Mouse (Mus musculus) forebrain, embryonic 12.5 days (tissue): Measurements from ENCODE around the gene Sh3gl1. TPM values are rescaled to one million over a fixed set of nuclear protein-coding genes. Genes with fewer than 3 reads are reported as not detected.
A peak's percentile ranks its signal among the peaks of the same experiment; 100 is the strongest.

ENCODE experiments used
- ATAC-seq: fragments of 200-750 bp; cut with Nextera tagmentation; 2 replicates; pipeline ENCODE4 v1.8.0; 2017; ENCODE audit warnings: moderate TSS enrichment; ENCODE audit not compliant: low FRiP score
- H3K27ac ChIP-seq: fragments of 300-500 bp; sonication (generic); 2 replicates; pipeline ENCODE4 v1.5.1; 2016; ENCODE audit warnings: mild to moderate bottlenecking
- H3K27me3 ChIP-seq: fragments of 300-500 bp; sonication (generic); 2 replicates; pipeline ENCODE4 v1.6.1; 2016; ENCODE audit warnings: mild to moderate bottlenecking
- H3K36me3 ChIP-seq: fragments of 300-500 bp; sonication (generic); replicated peaks from 2 replicates; pipeline ENCODE4 v1.6.1; 2016; ENCODE audit warnings: mild to moderate bottlenecking
- H3K4me1 ChIP-seq: fragments of 300-500 bp; sonication (generic); 2 replicates; pipeline ENCODE4 v1.6.1; 2016
- H3K4me2 ChIP-seq: fragments of 300-500 bp; sonication (generic); 2 replicates; pipeline ENCODE4 v1.6.1; 2016; ENCODE audit warnings: mild to moderate bottlenecking, moderate library complexity
- H3K4me3 ChIP-seq: fragments of 300-500 bp; sonication (generic); replicated peaks from 2 replicates; pipeline ENCODE4 v1.5.1; 2016; ENCODE audit warnings: mild to moderate bottlenecking
- H3K9ac ChIP-seq: fragments of 300-500 bp; sonication (generic); 2 replicates; pipeline ENCODE4 v1.6.1; 2016; ENCODE audit warnings: mild to moderate bottlenecking
- H3K9me3 ChIP-seq: fragments of 300-500 bp; sonication (generic); 2 replicates; pipeline ENCODE4 v1.6.1; 2016
- WGBS: fragments of 180-500 bp; shearing (Covaris S2); methylation state at CpG from one replicate; pipeline ENCODE4 v1.1.7; 2016; 5-methylcytosine and 5-hydroxymethylcytosine counted together
- polyA plus RNA-seq: library from polyadenylated mRNA; unstranded; fragments of >200 nt; fragmentation: Nextera tagmentation; extraction: Ambion mirVana; gene quantifications from 2 replicates; pipeline ENCODE4 v1.2.1, GENCODE M21; 2016

The Sh3gl1 gene
- polyA plus RNA-seq, 1 experiment from 2014 or later, result 135 TPM

GRCm38 (mm10) chr17:56035216-56035615, 1.2 kb downstream of the Sh3gl1 start:
- ATAC-seq, result no peak
- H3K9me3 ChIP-seq, result no peaks in the 10 kb centered on the region
- no peaks in the 10 kb centered on the region for H3K27me3 ChIP-seq
- peak overlapping the region; percentile 65 for H3K4me2 ChIP-seq
- no peak overlapping the region for H3K27ac ChIP-seq
- peaks cover 36% of the 10 kb centered on the region for H3K36me3 ChIP-seq
- H3K9ac ChIP-seq, result peak overlapping the region; percentile 88
- 90% methylated on average over 4 of the region's 4 CpGs for WGBS
- H3K4me1 ChIP-seq, result peaks cover 31% of the 10 kb centered on the region
- peak overlapping the region; percentile 83 for H3K4me3 ChIP-seq

GRCm38 (mm10) chr17:56034726-56035100, 1.7 kb downstream of the Sh3gl1 start:
- Histone ChIP-seq H3K4me2 (peak overlapping the region; percentile 65), H3K27ac (no peak overlapping the region), H3K4me3 (no peak overlapping the region; the same call in 1 of the 2 replicates), H3K9ac (0 out of 2 replicates have a peak overlapping the region, but pooled peaks have one; percentile 7), H3K4me1 (peaks cover 31% of the 10 kb centered on the region), H3K36me3 (peaks cover 39% of the 10 kb centered on the region), H3K27me3 (no peaks in the 10 kb centered on the region), H3K9me3 (no peaks in the 10 kb centered on the region)
- ATAC-seq, result no peak
- 96% methylated on average over 6 of the region's 6 CpGs for WGBS

GRCm38 (mm10) chr17:56034040-56034725, 2.3 kb downstream of the Sh3gl1 start:
- no peak for ATAC-seq
- no peaks in the 10 kb centered on the region for H3K27me3 ChIP-seq
- no peak overlapping the region for H3K4me2 ChIP-seq
- H3K9me3 ChIP-seq, result no peaks in the 10 kb centered on the region
- WGBS, result 92% methylated on average over 7 of the region's 7 CpGs
- H3K4me1 ChIP-seq, result peaks cover 31% of the 10 kb centered on the region
- H3K9ac ChIP-seq, result 0 out of 2 replicates have a peak overlapping the region, but pooled peaks have one; percentile 7
- peaks cover 45% of the 10 kb centered on the region for H3K36me3 ChIP-seq
- no peak overlapping the region for H3K4me3 ChIP-seq
- no peak overlapping the region for H3K27ac ChIP-seq

- no peak for ATAC-seq
- 0 out of 2 replicates have a peak overlapping the region, but pooled peaks have one; percentile 0 for H3K9ac ChIP-seq
- H3K4me2 ChIP-seq, result no peak overlapping the region
- peaks cover 31% of the 10 kb centered on the region for H3K4me1 ChIP-seq
- H3K4me3 ChIP-seq, result no peak overlapping the region
- no peaks in the 10 kb centered on the region for H3K9me3 ChIP-seq
- no peak overlapping the region for H3K27ac ChIP-seq
- peaks cover 58% of the 10 kb centered on the region for H3K36me3 ChIP-seq
- no peaks in the 10 kb centered on the region for H3K27me3 ChIP-seq
- WGBS, result 82% methylated on average over 7 of the region's 7 CpGs
These were observed 3.6 kb downstream of the Sh3gl1 start for GRCm38 (mm10) chr17:56032831-56033230.

- H3K36me3 ChIP-seq, result peaks cover 59% of the 10 kb centered on the region
These were observed 4.2 kb downstream of the Sh3gl1 start for GRCm38 (mm10) chr17:56032127-56032733.

GRCm38 (mm10) chr17:56031431-56031830, 5.0 kb downstream of the Sh3gl1 start:
- no peak overlapping the region for H3K4me3 ChIP-seq
- peaks cover 31% of the 10 kb centered on the region for H3K4me1 ChIP-seq
- no peak overlapping the region for H3K9ac ChIP-seq
- H3K4me2 ChIP-seq, result no peak overlapping the region
- H3K9me3 ChIP-seq, result no peaks in the 10 kb centered on the region
- WGBS, result 94% methylated on average over 7 of the region's 7 CpGs
- H3K27me3 ChIP-seq, result no peaks in the 10 kb centered on the region
- peaks cover 59% of the 10 kb centered on the region for H3K36me3 ChIP-seq
- ATAC-seq, result no peak
- no peak overlapping the region for H3K27ac ChIP-seq

More at GRCm38 (mm10) chr17:56032127-56032733, 4.2 kb downstream of the Sh3gl1 start:
- H3K4me3 ChIP-seq, result no peak overlapping the region
- 83% methylated on average over 6 of the region's 6 CpGs for WGBS
- H3K27ac ChIP-seq, result no peak overlapping the region
- H3K27me3 ChIP-seq, result no peaks in the 10 kb centered on the region
- H3K4me2 ChIP-seq, result no peak overlapping the region
- no peak for ATAC-seq
- H3K9ac ChIP-seq, result 0 out of 2 replicates have a peak overlapping the region, but pooled peaks have one; percentile 0
- H3K4me1 ChIP-seq, result peaks cover 31% of the 10 kb centered on the region
- H3K9me3 ChIP-seq, result no peaks in the 10 kb centered on the region

- H3K4me1 ChIP-seq, result peaks cover 31% of the 10 kb centered on the region
- H3K36me3 ChIP-seq, result peaks cover 59% of the 10 kb centered on the region
- no peak for ATAC-seq
- no peak overlapping the region for H3K27ac ChIP-seq
- H3K4me2 ChIP-seq, result no peak overlapping the region
- 83% methylated on average over 5 of the region's 5 CpGs for WGBS
- H3K9ac ChIP-seq, result no peak overlapping the region
- H3K27me3 ChIP-seq, result no peaks in the 10 kb centered on the region
- no peak overlapping the region for H3K4me3 ChIP-seq
- H3K9me3 ChIP-seq, result no peaks in the 10 kb centered on the region
These were observed 5.5 kb downstream of the Sh3gl1 start for GRCm38 (mm10) chr17:56030919-56031318.

- Histone ChIP-seq H3K9me3 (no peaks in the 10 kb centered on the region), H3K36me3 (peaks cover 59% of the 10 kb centered on the region), H3K9ac (no peak overlapping the region), H3K4me3 (no peak overlapping the region), H3K4me1 (peaks cover 26% of the 10 kb centered on the region), H3K27ac (no peak overlapping the region), H3K4me2 (no peak overlapping the region), H3K27me3 (no peaks in the 10 kb centered on the region)
- WGBS, result 95% methylated on average over 9 of the region's 9 CpGs
- no peak for ATAC-seq
These were observed 6.1 kb downstream of the Sh3gl1 start for GRCm38 (mm10) chr17:56030238-56030870.

- H3K4me1 ChIP-seq, result peaks cover 15% of the 10 kb centered on the region
- H3K4me3 ChIP-seq, result no peak overlapping the region
- no peaks in the 10 kb centered on the region for H3K9me3 ChIP-seq
- peaks cover 47% of the 10 kb centered on the region for H3K36me3 ChIP-seq
- H3K4me2 ChIP-seq, result no peak overlapping the region
- no peak overlapping the region for H3K27ac ChIP-seq
- H3K27me3 ChIP-seq, result no peaks in the 10 kb centered on the region
- no peak for ATAC-seq
- H3K9ac ChIP-seq, result peak overlapping the region; percentile 12; the same call in 1 of the 2 replicates
- WGBS, result 95% methylated on average over 5 of the region's 5 CpGs
These were observed 8.5 kb downstream of the Sh3gl1 start for GRCm38 (mm10) chr17:56027801-56028441.

- WGBS, result 68% methylated on average over 1 of the region's 1 CpGs
- Histone ChIP-seq H3K9ac (no peak overlapping the region), H3K4me2 (no peak overlapping the region), H3K9me3 (no peaks in the 10 kb centered on the region), H3K27ac (no peak overlapping the region), H3K27me3 (no peaks in the 10 kb centered on the region), H3K4me1 (peaks cover 18% of the 10 kb centered on the region; the same call in 1 of the 2 replicates), H3K36me3 (peaks cover 42% of the 10 kb centered on the region), H3K4me3 (no peak overlapping the region)
- no peak for ATAC-seq
These were observed 9.6 kb downstream of the Sh3gl1 start for GRCm38 (mm10) chr17:56026881-56027280.

GRCm38 (mm10) chr17:56026303-56026702, 10.1 kb downstream of the Sh3gl1 start:
- Histone ChIP-seq H3K9ac (no peak overlapping the region), H3K4me2 (no peak overlapping the region), H3K27me3 (no peaks in the 10 kb centered on the region), H3K4me1 (peaks cover 19% of the 10 kb centered on the region; the same call in 1 of the 2 replicates), H3K36me3 (peaks cover 39% of the 10 kb centered on the region), H3K27ac (no peak overlapping the region), H3K9me3 (no peaks in the 10 kb centered on the region), H3K4me3 (no peak overlapping the region)
- no peak for ATAC-seq
- WGBS, result 95% methylated on average over 1 of the region's 1 CpGs

GRCm38 (mm10) chr17:56024931-56025330, 11.5 kb downstream of the Sh3gl1 start:
- Histone ChIP-seq H3K36me3 (peaks cover 31% of the 10 kb centered on the region), H3K9me3 (no peaks in the 10 kb centered on the region), H3K4me1 (peaks cover 19% of the 10 kb centered on the region; the same call in 1 of the 2 replicates), H3K27me3 (no peaks in the 10 kb centered on the region), H3K4me2 (no peak overlapping the region), H3K9ac (no peak overlapping the region), H3K27ac (no peak overlapping the region), H3K4me3 (no peak overlapping the region)
- no peak for ATAC-seq
- 88% methylated on average over 5 of the region's 5 CpGs for WGBS
